Mouse (Mus musculus): Measurements from ENCODE around the gene Fkbp8.

Gene Fkbp8

GRCm38 (mm10) chr8:70529299-70529698, 1.8 kb downstream of the Fkbp8 start:
- DNase-seq (ENCODE audit: low spot score) = no peak

GRCm38 (mm10) chr8:70529741-70530161, 2.2 kb downstream of the Fkbp8 start:
- DNase-seq (ENCODE audit: low spot score) = no peak

GRCm38 (mm10) chr8:70530314-70530713, 2.8 kb downstream of the Fkbp8 start:
- no peak for DNase-seq (ENCODE audit: low spot score)

- no peak for DNase-seq (ENCODE audit: low spot score)
Observed at GRCm38 (mm10) chr8:70534281-70534680, 6.8 kb downstream of the Fkbp8 start.

GRCm38 (mm10) chr8:70535221-70535620, 7.7 kb downstream of the Fkbp8 start:
- DNase-seq (ENCODE audit: low spot score) = no peak

- no peak for DNase-seq (ENCODE audit: low spot score)
Observed at GRCm38 (mm10) chr8:70535701-70536100, 8.2 kb downstream of the Fkbp8 start.

GRCm38 (mm10) chr8:70538024-70538579, 10.6 kb downstream of the Fkbp8 start:
- DNase-seq (ENCODE audit: low spot score) = peak; percentile 64

GRCm38 (mm10) chr8:70538633-70539076, 11.1 kb downstream of the Fkbp8 start:
- peak; percentile 100 for DNase-seq (ENCODE audit: low spot score)

GRCm38 (mm10) chr8:70539077-70539813, 11.7 kb downstream of the Fkbp8 start, which contains the start of gene Ell:
Gene Ell, plus strand, starts transcription at chr8:70539457.
- DNase-seq (ENCODE audit: low spot score) = peak; percentile 98

GRCm38 (mm10) chr8:70540013-70540506, 12.5 kb downstream of the Fkbp8 start:
- DNase-seq (ENCODE audit: low spot score) = no peak

GRCm38 (mm10) chr8:70540507-70541071, 13.1 kb downstream of the Fkbp8 start:
- no peak for DNase-seq (ENCODE audit: low spot score)

GRCm38 (mm10) chr8:70541081-70541480, 13.6 kb downstream of the Fkbp8 start:
- no peak for DNase-seq (ENCODE audit: low spot score)

- DNase-seq (ENCODE audit: low spot score) = peak; percentile 47
Observed at GRCm38 (mm10) chr8:70544200-70544687, 16.7 kb downstream of the Fkbp8 start.

- no peak for DNase-seq (ENCODE audit: low spot score)
Observed at GRCm38 (mm10) chr8:70546412-70546811, 18.9 kb downstream of the Fkbp8 start.

GRCm38 (mm10) chr8:70547762-70548161, 20.2 kb downstream of the Fkbp8 start:
- DNase-seq (ENCODE audit: low spot score) = no peak

GRCm38 (mm10) chr8:70549412-70550184, 22.1 kb downstream of the Fkbp8 start:
- DNase-seq (ENCODE audit: low spot score) = no peak

- no peak for DNase-seq (ENCODE audit: low spot score)
Observed at GRCm38 (mm10) chr8:70551558-70552161, 24.1 kb downstream of the Fkbp8 start.

GRCm38 (mm10) chr8:70552836-70553235, 25.3 kb downstream of the Fkbp8 start:
- DNase-seq (ENCODE audit: low spot score) = no peak

GRCm38 (mm10) chr8:70553740-70554139, 26.2 kb downstream of the Fkbp8 start:
- DNase-seq (ENCODE audit: low spot score) = no peak

- DNase-seq (ENCODE audit: low spot score) = no peak
Observed at GRCm38 (mm10) chr8:70555079-70555747, 27.7 kb downstream of the Fkbp8 start.

- no peak for DNase-seq (ENCODE audit: low spot score)
Observed at GRCm38 (mm10) chr8:70558334-70558733, 30.8 kb downstream of the Fkbp8 start.
